Mouse (Mus musculus) limb, embryonic 14.5 days (tissue): ENCODE measurements at regions not wholly inside any gene's neighbourhood (a gene's known extent, or its start where the extent isn't known, plus 50 kb on each side); places are given as distances from the start of the nearest gene placed in this dataset.

Source experiments
- ATAC-seq: fragments of 200-750 bp; cut with Nextera tagmentation; 2 replicates; pipeline ENCODE4 v1.8.0; 2017; ENCODE audit warnings: low read depth, moderate number of reproducible peaks, moderate TSS enrichment; ENCODE audit not compliant: low FRiP score
- DNase-seq: peaks from one replicate; pipeline ENCODE4 v3.0.0-alpha.2; 2015; ENCODE audit warnings: low spot score
- H3K27ac ChIP-seq: fragments of 300-500 bp; sonication (generic); replicated peaks from 2 replicates; pipeline ENCODE4 v1.5.1; 2014; ENCODE audit warnings: low read depth, mild to moderate bottlenecking, low read length, moderate library complexity, mixed read lengths
- H3K27me3 ChIP-seq: fragments of 300-500 bp; sonication (generic); 2 replicates; pipeline ENCODE4 v1.6.1; 2014; ENCODE audit warnings: low read length, mixed read lengths; ENCODE audit not compliant: control insufficient read depth, insufficient read depth
- H3K36me3 ChIP-seq: fragments of 300-500 bp; sonication (generic); 2 replicates; pipeline ENCODE4 v1.6.1; 2014; ENCODE audit warnings: mild to moderate bottlenecking, low read length, moderate library complexity, mixed read lengths; ENCODE audit not compliant: control insufficient read depth, insufficient read depth
- H3K4me1 ChIP-seq: fragments of 300-500 bp; sonication (generic); 2 replicates; pipeline ENCODE4 v1.6.1; 2014; ENCODE audit warnings: antibody characterized with exemption, low read length, mixed read lengths; ENCODE audit not compliant: control insufficient read depth, insufficient read depth
- H3K4me2 ChIP-seq: fragments of 300-500 bp; sonication (generic); replicated peaks from 2 replicates; pipeline ENCODE4 v1.6.1; 2014; ENCODE audit warnings: low read depth, mild to moderate bottlenecking, low read length, moderate library complexity; ENCODE audit not compliant: severe bottlenecking
- H3K4me3 ChIP-seq: fragments of 300-500 bp; sonication (generic); replicated peaks from 2 replicates; pipeline ENCODE4 v1.5.1; 2014; ENCODE audit warnings: low read length
- H3K9ac ChIP-seq: fragments of 300-500 bp; sonication (generic); 2 replicates; pipeline ENCODE4 v1.6.1; 2014; ENCODE audit warnings: mild to moderate bottlenecking, low read depth, low read length, moderate library complexity; ENCODE audit not compliant: severe bottlenecking
- H3K9me3 ChIP-seq: fragments of 300-500 bp; sonication (generic); 2 replicates; pipeline ENCODE4 v1.6.1; 2016; ENCODE audit warnings: low read length; ENCODE audit not compliant: control insufficient read depth
- POLR2A ChIP-seq: fragments of 200-500 bp; IDR thresholded peaks from 2 replicates; pipeline ENCODE4 v1.8.0; 2012; ENCODE audit warnings: inconsistent platforms, mild to moderate bottlenecking, moderate library complexity, borderline replicate concordance; ENCODE audit not compliant: insufficient read depth, insufficient read length; ENCODE audit errors: extremely low read depth
- WGBS: fragments of 180-500 bp; shearing (Covaris S2); extraction: QIAGEN DNeasy Blood & Tissue Kit; methylation state at CpG from one replicate; pipeline ENCODE4 v1.1.7; 2014; 5-methylcytosine and 5-hydroxymethylcytosine counted together

GRCm38 (mm10) chr15:60565017-60565416 is 288.6 kb downstream of the Fam84b start:
- Histone ChIP-seq H3K4me3 (no peak overlapping the region), H3K4me1 (no peaks in the 10 kb centered on the region), H3K4me2 (no peak overlapping the region), H3K9me3 (no peaks in the 10 kb centered on the region), H3K27ac (no peak overlapping the region), H3K36me3 (no peaks in the 10 kb centered on the region), H3K27me3 (no peaks in the 10 kb centered on the region), H3K9ac (no peak overlapping the region)
- DNase-seq = no peak
- TF ChIP-seq POLR2A = no peak
- WGBS = 52% methylated on average over 2 of the region's 2 CpGs
- ATAC-seq = no peak

GRCm38 (mm10) chr15:60560641-60561040 is 292.9 kb downstream of the Fam84b start:
- no peak overlapping the region for H3K27ac ChIP-seq
- no peaks in the 10 kb centered on the region for H3K9me3 ChIP-seq
- TF ChIP-seq POLR2A = no peak
- no peak for ATAC-seq
- H3K9ac ChIP-seq = no peak overlapping the region
- H3K36me3 ChIP-seq = no peaks in the 10 kb centered on the region
- no peak for DNase-seq
- H3K4me2 ChIP-seq = no peak overlapping the region
- 88% methylated on average over 1 of the region's 1 CpGs for WGBS
- H3K27me3 ChIP-seq = no peaks in the 10 kb centered on the region
- no peak overlapping the region for H3K4me3 ChIP-seq
- no peaks in the 10 kb centered on the region for H3K4me1 ChIP-seq

- Histone ChIP-seq H3K27ac (no peak overlapping the region), H3K4me1 (no peaks in the 10 kb centered on the region), H3K27me3 (no peaks in the 10 kb centered on the region), H3K4me3 (no peak overlapping the region), H3K4me2 (no peak overlapping the region), H3K9me3 (no peaks in the 10 kb centered on the region), H3K36me3 (no peaks in the 10 kb centered on the region), H3K9ac (no peak overlapping the region)
- ATAC-seq (no peak), DNase-seq (no peak)
- TF ChIP-seq POLR2A = no peak
- WGBS = 82% methylated on average over 2 of the region's 2 CpGs
These were observed 297.9 kb downstream of the Fam84b start for GRCm38 (mm10) chr15:60555691-60556090.

- H3K9me3 ChIP-seq = no peaks in the 10 kb centered on the region
- WGBS = 42% methylated on average over 1 of the region's 1 CpGs
- H3K27me3 ChIP-seq = no peaks in the 10 kb centered on the region
- ATAC-seq = no peak
- no peak overlapping the region for H3K4me3 ChIP-seq
- no peak for TF ChIP-seq POLR2A
- H3K27ac ChIP-seq = no peak overlapping the region
- H3K9ac ChIP-seq = no peak overlapping the region
- no peak for DNase-seq
- no peak overlapping the region for H3K4me2 ChIP-seq
- no peaks in the 10 kb centered on the region for H3K36me3 ChIP-seq
- H3K4me1 ChIP-seq = no peaks in the 10 kb centered on the region
These were observed 299.0 kb downstream of the Fam84b start for GRCm38 (mm10) chr15:60554587-60554986.

GRCm38 (mm10) chr15:60548045-60548444 is 305.5 kb downstream of the Fam84b start:
- H3K4me1 ChIP-seq = no peaks in the 10 kb centered on the region
- no peaks in the 10 kb centered on the region for H3K27me3 ChIP-seq
- no peaks in the 10 kb centered on the region for H3K36me3 ChIP-seq
- DNase-seq (no peak), ATAC-seq (no peak)
- H3K4me3 ChIP-seq = no peak overlapping the region
- no peak overlapping the region for H3K9ac ChIP-seq
- H3K4me2 ChIP-seq = no peak overlapping the region
- no peaks in the 10 kb centered on the region for H3K9me3 ChIP-seq
- 82% methylated on average over 7 of the region's 7 CpGs for WGBS
- TF ChIP-seq POLR2A = no peak
- H3K27ac ChIP-seq = no peak overlapping the region

GRCm38 (mm10) chr15:60537191-60537590 is 316.4 kb downstream of the Fam84b start:
- Histone ChIP-seq H3K9me3 (no peaks in the 10 kb centered on the region), H3K4me3 (no peak overlapping the region), H3K9ac (no peak overlapping the region), H3K27ac (no peak overlapping the region), H3K4me1 (no peaks in the 10 kb centered on the region), H3K4me2 (no peak overlapping the region), H3K27me3 (no peaks in the 10 kb centered on the region), H3K36me3 (no peaks in the 10 kb centered on the region)
- ATAC-seq (no peak), DNase-seq (peak; percentile 10)
- TF ChIP-seq POLR2A = no peak
- 60% methylated on average over 4 of the region's 4 CpGs for WGBS
